Mouse (Mus musculus) small intestine, adult 2 months (tissue): ENCODE data around the gene Mkrn2.

ENCODE experiments used
- CTCF ChIP-seq: fragments of 200-500 bp; IDR thresholded peaks from 2 replicates; pipeline ENCODE4 v1.5.1; 2012; ENCODE audit warnings: low read depth, mild to moderate bottlenecking, control low read depth, inconsistent platforms, low read length, moderate library complexity, mixed read lengths; ENCODE audit not compliant: insufficient replicate concordance, insufficient read length; ENCODE audit errors: extremely low read depth
- POLR2A ChIP-seq: fragments of 200-500 bp; IDR thresholded peaks from 2 replicates; pipeline ENCODE4 v1.6.1; 2012; ENCODE audit warnings: low read depth, mild to moderate bottlenecking, control low read depth, inconsistent platforms, low read length, moderate library complexity

- TF ChIP-seq CTCF (no peak), POLR2A (no peak)
Measured at GRCm38 (mm10) chr6:115620942-115621341, 19.2 kb downstream of the Mkrn2 start.
